In the genomic region with DNA sequence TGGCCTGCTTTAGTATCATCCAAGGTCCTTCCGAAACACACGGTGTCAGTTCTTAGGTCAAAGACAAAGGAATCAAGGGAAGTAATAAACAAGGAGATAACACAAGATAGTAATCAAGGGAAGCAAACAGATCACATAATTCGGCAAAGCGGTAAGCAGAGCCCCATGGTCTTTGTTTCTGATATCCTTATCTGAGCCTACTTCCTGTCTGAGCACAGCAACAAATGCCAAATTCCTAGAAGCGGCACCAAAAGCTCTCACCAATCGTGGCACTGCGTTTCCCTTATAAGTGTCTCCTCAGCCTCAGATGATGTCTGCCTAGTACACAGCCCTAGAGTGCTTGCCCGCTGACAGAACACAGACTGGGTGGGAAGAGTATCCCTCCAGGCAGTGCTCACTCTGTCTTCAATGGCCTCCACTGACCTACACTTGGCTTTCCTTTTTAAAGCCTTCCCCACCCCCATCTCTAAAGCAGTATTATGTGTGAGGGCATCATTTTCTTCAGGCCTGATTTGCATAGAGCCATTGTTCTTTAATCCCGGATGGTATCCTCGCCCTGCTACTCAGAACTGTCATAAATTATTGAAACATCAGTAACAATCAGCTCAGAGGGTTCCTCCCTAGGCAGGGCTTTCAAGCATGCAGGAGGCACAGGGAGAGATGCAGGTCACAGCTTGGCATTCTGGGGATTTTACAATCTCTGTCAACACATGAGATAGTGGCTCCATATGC, we compare ENCODE assay signal across 15 mouse cellular contexts.
DNase-seq lines count a peak whose midpoint lies in the region; ATAC-seq and TF ChIP-seq lines count a peak whose summit lies in the region.
"Had no signal": no experiment of that assay in that cellular context is flagged by ENCODE, and none has a peak within 500 bp of the region (broad histone marks: within the 10 kb centered on the region; RNA-seq: fewer than 3 reads in every experiment).

No protein-coding gene starts in this region.

- H3K9ac ChIP-seq in hindbrain, embryonic 12.5 days: no peak overlapping the region
- H3K9ac ChIP-seq in hindbrain, postnatal 0 days (replicated peaks; ENCODE audit: low read length): no peak overlapping the region
- H3K9ac ChIP-seq in midbrain, embryonic 13.5 days (replicated peaks): no peak overlapping the region
- H3K9ac ChIP-seq: liver, embryonic 14.5 days had no signal

- WGBS in hindbrain, embryonic 12.5 days: 70% methylated on average over 10 of the region's 10 CpGs
- WGBS in hindbrain, postnatal 0 days: 67% methylated on average over 10 of the region's 10 CpGs
- 62% methylated on average over 10 of the region's 10 CpGs for WGBS in midbrain, embryonic 13.5 days

- H3K4me2 ChIP-seq in hindbrain, embryonic 12.5 days (replicated peaks): no peak overlapping the region
- H3K4me2 ChIP-seq in hindbrain, postnatal 0 days (ENCODE audit: low read depth, low read length): no peak overlapping the region
- H3K4me2 ChIP-seq in midbrain, embryonic 13.5 days (replicated peaks): no peak overlapping the region

- peaks cover 7% of the 10 kb centered on the region for H3K4me1 ChIP-seq in hindbrain, embryonic 12.5 days
- no peaks in the 10 kb centered on the region for H3K4me1 ChIP-seq in hindbrain, postnatal 0 days (ENCODE audit: insufficient read depth, low read length)
- H3K4me1 ChIP-seq in midbrain, embryonic 13.5 days (replicated peaks): peaks cover 10% of the 10 kb centered on the region

- no peaks in the 10 kb centered on the region for H3K27me3 ChIP-seq in hindbrain, embryonic 12.5 days
- H3K27me3 ChIP-seq in hindbrain, postnatal 0 days (ENCODE audit: insufficient read depth, low read length): no peaks in the 10 kb centered on the region
- no peaks in the 10 kb centered on the region for H3K27me3 ChIP-seq in midbrain, embryonic 13.5 days
- H3K27me3 ChIP-seq: CH12.LX had no signal

- no peak overlapping the region for H3K4me3 ChIP-seq in hindbrain, embryonic 12.5 days
- no peak overlapping the region for H3K4me3 ChIP-seq in hindbrain, postnatal 0 days (ENCODE audit: low read length)
- H3K4me3 ChIP-seq in midbrain, embryonic 13.5 days (replicated peaks): no peak overlapping the region
- H3K4me3 ChIP-seq in layer of hippocampus, adult 2 months: no peak overlapping the region
- H3K4me3 ChIP-seq: erythroblast, embryonic 14.5 days had no signal

- 0 out of 2 replicates have a peak overlapping the region, but pooled peaks have one; percentile 19 for H3K27ac ChIP-seq in hindbrain, embryonic 12.5 days
- H3K27ac ChIP-seq in hindbrain, postnatal 0 days: no peak overlapping the region
- peak overlapping the region; percentile 65 for H3K27ac ChIP-seq in midbrain, embryonic 13.5 days
- H3K27ac ChIP-seq in layer of hippocampus, adult 2 months: no peak overlapping the region
- H3K27ac ChIP-seq: liver, embryonic 14.5 days had no signal

- DNase-seq in hindbrain, postnatal 0 days (ENCODE audit: low spot score): no peak
- DNase-seq in CD4-positive helper T cell, adult 2 months (ENCODE audit: low read depth, low spot score): peak; percentile 16
- peak; percentile 18 for DNase-seq in MN1 (ENCODE audit: low spot score)
- DNase-seq in layer of hippocampus, adult 2 months (ENCODE audit: low spot score in 2 of 2): no peak
- no peak for DNase-seq in B cell, adult 2 months
- DNase-seq in kidney, postnatal 25 days: no peak
- DNase-seq: cerebellum, adult 2 months; embryo, embryonic 11 days; thymus, postnatal 25 days had no signal

- TF ChIP-seq CTCF in hindbrain, postnatal 0 days (IDR thresholded peaks at IDR 0.05; ENCODE audit: low read depth): no peak
- TF ChIP-seq CTCF in layer of hippocampus, adult 2 months (conservative IDR thresholded peaks at IDR 0.05): no peak

- H3K36me3 ChIP-seq in hindbrain, embryonic 12.5 days: no peaks in the 10 kb centered on the region
- H3K36me3 ChIP-seq in hindbrain, postnatal 0 days (ENCODE audit: insufficient read depth, low read length): no peaks in the 10 kb centered on the region
- H3K36me3 ChIP-seq in midbrain, embryonic 13.5 days: no peaks in the 10 kb centered on the region

- ATAC-seq in hindbrain, embryonic 12.5 days (ENCODE audit: low FRiP score): peak; percentile 64
- ATAC-seq in hindbrain, postnatal 0 days: no peak
- peak; percentile 82 for ATAC-seq in midbrain, embryonic 13.5 days
- ATAC-seq: intestine, postnatal 0 days had no signal

- no peaks in the 10 kb centered on the region for H3K9me3 ChIP-seq in hindbrain, embryonic 12.5 days (replicated peaks)
- H3K9me3 ChIP-seq in hindbrain, postnatal 0 days (ENCODE audit: low read length): no peaks in the 10 kb centered on the region
- H3K9me3 ChIP-seq in midbrain, embryonic 13.5 days: peaks cover 2% of the 10 kb centered on the region; the same call in 1 of the 2 replicates

Comparison
In these comparisons a context has a peak if more than half of its experiments do, and no peak if none do; other contexts are left out.
1. H3K27ac ChIP-seq: peak in hindbrain, embryonic 12.5 days (single experiment) and midbrain, embryonic 13.5 days (single experiment); none in hindbrain, postnatal 0 days (single experiment) and layer of hippocampus, adult 2 months (single experiment).
2. DNase-seq: peak in CD4-positive helper T cell, adult 2 months (single experiment) and MN1 (single experiment); none in hindbrain, postnatal 0 days (single experiment), layer of hippocampus, adult 2 months (0 of 2), B cell, adult 2 months (0 of 2) and kidney, postnatal 25 days (0 of 2).